Mouse (Mus musculus): ENCODE data around the gene A630089N07Rik. TPM values are rescaled to one million over a fixed set of nuclear protein-coding genes. Genes with fewer than 3 reads are reported as not detected.
A peak's percentile ranks its signal among the peaks of the same experiment; 100 is the strongest.
"Not testable (repeated sequence)": the region's sequence is repeated elsewhere in the genome, so short reads cannot be mapped to it uniquely, and the experiment has no call there.

A630089N07Rik gene
- polyA plus RNA-seq, 1 experiment = 0.97 TPM

DNA sequence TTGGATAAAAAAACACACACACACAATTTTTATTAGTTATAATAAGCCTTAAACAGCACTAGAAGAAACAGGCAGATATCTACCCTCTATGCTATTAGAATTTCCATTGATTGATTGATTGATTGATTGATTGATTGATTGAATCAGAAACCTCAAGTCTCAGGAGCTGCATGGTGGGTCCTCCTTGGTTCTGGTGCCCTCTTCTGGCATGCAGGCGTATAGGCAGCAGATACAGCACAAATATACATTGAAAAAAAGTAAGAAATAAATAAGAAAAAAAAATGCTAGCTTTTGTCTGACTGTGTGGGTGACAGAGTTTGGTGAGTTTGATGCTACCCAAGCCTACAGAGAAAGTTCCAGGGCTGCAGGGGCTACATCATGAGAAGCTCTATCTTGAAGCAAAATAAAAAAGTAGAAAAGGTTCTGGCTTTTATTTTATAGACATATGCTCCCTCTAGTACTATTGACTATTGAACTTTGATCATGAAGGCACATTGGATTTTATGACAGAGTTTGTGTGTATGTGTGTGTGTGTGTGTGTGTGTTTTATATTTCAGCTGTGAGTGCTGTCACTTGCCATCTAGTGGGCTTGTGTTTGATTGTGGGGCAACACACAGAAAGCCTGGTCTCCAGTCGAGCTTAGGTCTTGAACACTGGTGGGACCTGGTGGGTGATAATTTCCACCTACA is 59.4 kb downstream of the A630089N07Rik start:
- Histone ChIP-seq H3K27ac (ENCODE audit: insufficient read depth, low read length) (no peak overlapping the region), H3K27me3 (ENCODE audit: control insufficient read depth, insufficient read depth, low read length) (no peaks in the 10 kb centered on the region), H3K36me3 (ENCODE audit: control insufficient read depth, insufficient read depth, low read length) (no peaks in the 10 kb centered on the region), H3K4me3 (ENCODE audit: extremely low read depth, insufficient read depth, insufficient read length) (no peak overlapping the region), H3K4me1 (ENCODE audit: control insufficient read depth, insufficient read depth, insufficient read length) (no peaks in the 10 kb centered on the region)
- WGBS = 81% methylated on average over 2 of the region's 2 CpGs
- peak in 1 of 2 experiments; percentile 48 for DNase-seq (ENCODE audit: low read depth in 1 of 2, low spot score in 2 of 2)
- TF ChIP-seq POLR2A (IDR thresholded peaks at IDR 0.05; ENCODE audit: low read depth, low read length) (no peak), CTCF (IDR thresholded peaks at IDR 0.05; ENCODE audit: extremely low read depth, insufficient read depth, insufficient read length, insufficient replicate concordance) (peak; percentile 36; the same call in 1 of the 2 replicates)

DNA sequence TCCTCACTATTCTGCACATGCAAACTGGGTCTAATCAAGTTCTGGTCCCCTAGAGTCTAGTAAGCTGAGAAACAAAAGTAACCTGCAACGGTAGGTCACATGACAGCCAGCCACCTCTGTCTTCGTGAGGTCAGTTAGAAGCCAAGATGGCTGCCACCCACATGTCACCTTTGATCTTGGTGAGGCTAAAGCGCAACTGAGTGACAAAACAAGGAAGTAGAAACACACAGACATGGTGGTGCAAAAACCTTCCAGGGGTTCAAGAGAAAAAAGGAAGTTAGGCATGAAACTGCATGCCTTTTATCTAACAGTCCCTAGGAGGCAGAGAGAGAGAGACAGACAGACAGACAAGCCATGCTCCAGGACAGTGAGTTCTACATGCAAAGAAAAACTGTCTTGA is 60.2 kb downstream of the A630089N07Rik start:
- DNase-seq (ENCODE audit: low read depth in 1 of 2, low spot score in 2 of 2) = no peak
- WGBS = 88% methylated on average over 3 of the region's 3 CpGs
- H3K27me3 ChIP-seq (ENCODE audit: control insufficient read depth, insufficient read depth, low read length) = no peaks in the 10 kb centered on the region

DNA sequence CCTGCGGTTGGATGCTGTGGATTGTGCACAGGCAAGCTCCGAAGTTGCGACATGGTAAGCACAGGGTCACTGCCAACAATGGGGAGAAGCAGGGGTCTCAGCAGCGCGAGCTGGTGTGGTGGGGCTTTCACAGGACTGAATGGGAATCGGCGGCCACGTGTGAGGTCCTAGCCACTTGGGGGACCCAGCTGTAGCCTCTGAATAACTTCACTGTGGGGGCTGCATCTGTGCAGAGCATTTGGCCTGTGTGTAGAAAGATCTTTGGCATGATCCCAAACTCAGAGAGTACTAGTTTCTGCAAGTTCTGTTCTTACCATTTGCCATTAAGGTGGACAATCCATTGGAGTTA is 84.9 kb downstream of the A630089N07Rik start:
- H3K4me3 ChIP-seq (ENCODE audit: extremely low read depth, insufficient read depth, insufficient read length) = peak overlapping the region; percentile 87
- H3K27me3 ChIP-seq (ENCODE audit: control insufficient read depth, insufficient read depth, low read length); H3K36me3 ChIP-seq (ENCODE audit: control insufficient read depth, insufficient read depth, low read length); DNase-seq (ENCODE audit: low read depth in 1 of 2, low spot score in 2 of 2): not testable (repeated sequence)
- H3K27ac ChIP-seq (ENCODE audit: insufficient read depth, low read length) = peak overlapping the region; percentile 69
- H3K4me1 ChIP-seq (ENCODE audit: control insufficient read depth, insufficient read depth, insufficient read length) = peaks cover 15% of the 10 kb centered on the region
- WGBS = under 1% methylated on average over 8 of the region's 8 CpGs

More for the DNA sequence above, 60.2 kb downstream of the A630089N07Rik start:
- H3K36me3 ChIP-seq (ENCODE audit: control insufficient read depth, insufficient read depth, low read length) = no peaks in the 10 kb centered on the region
- H3K27ac ChIP-seq (ENCODE audit: insufficient read depth, low read length) = no peak overlapping the region
- no peak for TF ChIP-seq CTCF (IDR thresholded peaks at IDR 0.05; ENCODE audit: extremely low read depth, insufficient read depth, insufficient read length, insufficient replicate concordance)
- no peak for TF ChIP-seq POLR2A (IDR thresholded peaks at IDR 0.05; ENCODE audit: low read depth, low read length)
- no peaks in the 10 kb centered on the region for H3K4me1 ChIP-seq (ENCODE audit: control insufficient read depth, insufficient read depth, insufficient read length)
- H3K4me3 ChIP-seq (ENCODE audit: extremely low read depth, insufficient read depth, insufficient read length) = no peak overlapping the region

DNA sequence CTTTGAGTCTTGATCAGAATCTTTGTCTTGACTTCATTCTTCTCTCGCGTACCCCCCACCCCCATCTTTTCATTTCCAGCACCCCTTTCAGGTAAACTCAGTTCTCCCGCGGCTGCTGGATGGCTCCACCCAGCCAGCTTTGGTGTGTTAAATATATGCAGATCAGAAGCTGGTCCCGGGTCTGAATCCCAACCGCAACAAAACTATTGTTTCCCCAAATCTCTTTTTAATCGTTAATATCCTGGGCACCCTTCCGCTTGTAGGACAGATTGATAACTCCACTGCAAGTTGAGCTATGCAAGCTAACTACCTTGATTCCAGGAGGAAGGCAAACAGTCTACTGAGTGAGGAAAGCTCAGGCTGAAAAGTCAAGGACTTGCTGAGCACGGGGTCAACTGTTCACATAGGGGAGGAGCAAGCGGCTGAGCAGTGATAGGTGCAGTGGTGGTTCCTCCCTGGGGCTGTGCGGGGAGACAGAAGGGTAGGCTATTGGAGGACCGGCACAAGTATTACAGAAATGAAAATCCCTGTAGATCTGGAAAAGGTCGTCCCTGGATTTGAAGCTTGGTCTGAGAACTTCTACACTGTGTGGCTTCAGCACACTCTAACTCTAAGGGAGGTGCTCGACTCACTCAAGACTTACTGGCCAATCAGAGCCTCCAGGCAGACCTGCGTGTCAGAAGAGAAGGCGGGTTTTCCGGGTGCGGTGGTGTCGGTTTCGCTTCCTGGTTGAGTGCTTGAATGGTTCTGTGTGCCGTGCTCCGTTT is 85.5 kb downstream of the A630089N07Rik start, which contains the start of gene B230307C23Rik:
Gene B230307C23Rik (plus strand): TSS at position 700 of the 767 bp plus-strand sequence.
- Histone ChIP-seq H3K4me3 (ENCODE audit: extremely low read depth, insufficient read depth, insufficient read length) (peak within 1 kb of the TSS; percentile 87), H3K36me3 (ENCODE audit: control insufficient read depth, insufficient read depth, low read length) (no peaks in the 10 kb centered on the region), H3K27ac (ENCODE audit: insufficient read depth, low read length) (peak within 1 kb of the TSS; percentile 78), H3K4me1 (ENCODE audit: control insufficient read depth, insufficient read depth, insufficient read length) (peaks cover 15% of the 10 kb centered on the region), H3K27me3 (ENCODE audit: control insufficient read depth, insufficient read depth, low read length) (no peaks in the 10 kb centered on the region)
- peak; percentile 82 to 86 for DNase-seq (ENCODE audit: low read depth in 1 of 2, low spot score in 2 of 2)
- TF ChIP-seq POLR2A (IDR thresholded peaks at IDR 0.05; ENCODE audit: low read depth, low read length) (0 out of 2 replicates have a peak, but pooled peaks have one; percentile 3), CTCF (IDR thresholded peaks at IDR 0.05; ENCODE audit: extremely low read depth, insufficient read depth, insufficient read length, insufficient replicate concordance) (no peak)
- 3% methylated on average over 22 of the region's 22 CpGs for WGBS

DNA sequence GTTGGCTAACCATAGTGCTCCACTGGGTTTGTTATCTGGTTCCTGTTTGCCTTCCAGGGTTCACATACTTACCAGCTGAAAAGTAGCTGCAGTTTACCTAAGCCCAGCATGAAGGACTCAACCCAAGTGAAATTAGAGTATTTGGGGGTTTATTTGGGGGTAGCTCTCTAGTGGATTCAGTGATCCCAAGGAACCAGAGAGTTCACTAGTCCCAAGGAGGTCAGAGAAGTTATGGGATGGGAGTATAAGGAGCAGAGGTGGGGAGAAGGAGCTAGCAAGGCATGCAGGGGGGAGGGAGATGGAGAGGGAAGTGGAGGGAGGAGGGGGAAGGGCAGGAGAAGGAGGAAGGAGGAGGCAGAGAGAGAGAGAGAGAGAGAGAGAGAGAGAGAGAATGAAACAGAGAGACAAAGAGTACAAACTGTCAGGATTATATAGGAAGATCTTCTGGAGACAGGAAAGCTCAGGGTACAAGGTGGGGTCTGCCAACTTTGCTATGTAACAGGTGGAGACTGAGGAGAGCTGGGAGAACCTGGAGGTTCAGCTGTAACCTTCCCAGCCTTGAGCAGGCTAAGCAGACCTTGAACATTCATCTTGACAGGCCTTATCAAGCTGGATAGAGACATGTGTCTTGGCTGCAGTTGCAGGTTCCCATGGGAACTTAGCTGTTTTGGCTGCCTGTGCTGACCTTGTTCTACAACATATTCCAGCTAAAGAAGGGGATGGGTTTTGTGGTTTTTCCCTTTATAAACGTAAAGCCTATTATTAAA is 86.2 kb downstream of the A630089N07Rik start:
- H3K4me3 ChIP-seq (ENCODE audit: extremely low read depth, insufficient read depth, insufficient read length) = no peak overlapping the region
- TF ChIP-seq CTCF (IDR thresholded peaks at IDR 0.05; ENCODE audit: extremely low read depth, insufficient read depth, insufficient read length, insufficient replicate concordance) (no peak), POLR2A (IDR thresholded peaks at IDR 0.05; ENCODE audit: low read depth, low read length) (no peak)
- H3K27ac ChIP-seq (ENCODE audit: insufficient read depth, low read length) = peak overlapping the region; percentile 78; the same call in 1 of the 2 replicates
- no peaks in the 10 kb centered on the region for H3K36me3 ChIP-seq (ENCODE audit: control insufficient read depth, insufficient read depth, low read length)
- no peaks in the 10 kb centered on the region for H3K27me3 ChIP-seq (ENCODE audit: control insufficient read depth, insufficient read depth, low read length)
- no peak for DNase-seq (ENCODE audit: low read depth in 1 of 2, low spot score in 2 of 2)
- WGBS = 13% methylated on average over 1 of the region's 1 CpGs
- peaks cover 15% of the 10 kb centered on the region for H3K4me1 ChIP-seq (ENCODE audit: control insufficient read depth, insufficient read depth, insufficient read length)

DNA sequence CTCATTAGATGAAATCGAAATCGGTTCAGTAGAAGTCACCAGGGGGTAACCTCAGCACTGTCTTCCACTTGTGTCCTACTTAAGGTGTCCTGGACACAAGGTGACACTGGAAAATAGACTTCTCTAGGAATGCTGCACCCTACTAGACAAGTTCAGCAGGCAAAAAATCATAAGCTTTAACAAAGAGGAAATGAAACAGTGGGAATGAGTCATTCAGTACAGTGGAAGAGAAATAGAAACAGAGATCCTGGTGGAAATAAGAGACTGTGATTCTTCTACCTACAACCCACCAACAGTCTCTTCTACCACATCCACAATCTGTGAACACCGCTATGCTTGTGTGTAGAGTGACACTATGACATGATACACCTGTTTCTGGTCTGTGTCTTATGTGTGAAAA is 89.8 kb downstream of the A630089N07Rik start:
- 79% methylated on average over 3 of the region's 3 CpGs for WGBS
- H3K4me3 ChIP-seq (ENCODE audit: extremely low read depth, insufficient read depth, insufficient read length); H3K4me1 ChIP-seq (ENCODE audit: control insufficient read depth, insufficient read depth, insufficient read length); H3K27me3 ChIP-seq (ENCODE audit: control insufficient read depth, insufficient read depth, low read length); DNase-seq (ENCODE audit: low read depth in 1 of 2, low spot score in 2 of 2); H3K27ac ChIP-seq (ENCODE audit: insufficient read depth, low read length); H3K36me3 ChIP-seq (ENCODE audit: control insufficient read depth, insufficient read depth, low read length): not testable (repeated sequence)

Data from spleen, adult 2 months (tissue).